Mouse (Mus musculus): ENCODE measurements around the gene Mink1.
"Not testable (repeated sequence)": the region's sequence is repeated elsewhere in the genome, so short reads cannot be mapped to it uniquely, and the experiment has no call there.

The Mink1 gene

DNA sequence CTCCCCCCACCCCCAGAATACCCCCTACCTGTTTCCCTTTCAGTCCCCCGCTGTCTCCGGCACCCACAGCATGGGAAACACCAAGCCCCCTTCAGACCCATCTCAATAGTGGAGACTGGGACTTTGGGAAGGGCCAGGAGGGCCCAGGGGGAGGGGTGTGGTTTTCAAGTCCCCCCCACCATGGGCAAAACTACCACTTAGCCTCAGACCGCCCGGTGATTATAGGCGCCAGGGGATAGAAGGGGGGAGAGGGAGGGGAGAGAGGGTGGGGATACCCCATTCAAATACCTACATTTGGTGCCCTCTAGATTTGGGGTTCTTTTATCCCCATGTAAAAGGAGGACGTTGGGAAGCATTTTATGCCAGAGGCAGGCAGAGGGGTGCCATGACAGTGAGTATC, 29.8 kb upstream of the Mink1 start, which contains the start of gene Gm40193:
Gm40193 (minus strand) TSS at position 101 of the 400 bp plus-strand sequence.
- DNase-seq (ENCODE audit: low read depth, low spot score) = no peak
- H3K27me3 ChIP-seq (ENCODE audit: control insufficient read depth, insufficient read depth, low read length, poor library complexity, severe bottlenecking) = no peaks in the 10 kb centered on the region
- no peaks in the 10 kb centered on the region for H3K36me3 ChIP-seq (ENCODE audit: control insufficient read depth, insufficient read depth, low read length, poor library complexity, severe bottlenecking)

DNA sequence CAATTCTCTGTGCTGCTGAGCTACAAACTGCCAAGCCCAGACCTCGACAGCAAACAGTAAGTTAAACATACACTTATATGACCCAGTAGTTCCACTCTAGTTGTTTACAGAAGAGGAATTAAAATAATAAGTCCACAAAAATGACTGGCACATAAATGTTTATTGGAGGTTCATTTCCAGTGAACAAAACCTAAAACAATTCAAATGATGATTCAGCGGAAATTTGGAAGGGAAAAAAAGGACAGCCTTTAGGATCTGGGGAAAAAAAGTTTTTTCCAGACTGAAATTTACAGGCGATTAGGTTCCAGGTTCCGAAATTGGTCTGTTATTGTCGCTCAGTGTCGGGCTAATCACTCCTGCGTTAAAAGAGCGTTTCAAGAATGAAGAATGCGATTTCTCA, 23.3 kb upstream of the Mink1 start:
- H3K27me3 ChIP-seq (ENCODE audit: control insufficient read depth, insufficient read depth, low read length, poor library complexity, severe bottlenecking) = no peaks in the 10 kb centered on the region
- no peak for DNase-seq (ENCODE audit: low read depth, low spot score)
- no peaks in the 10 kb centered on the region for H3K36me3 ChIP-seq (ENCODE audit: control insufficient read depth, insufficient read depth, low read length, poor library complexity, severe bottlenecking)

DNA sequence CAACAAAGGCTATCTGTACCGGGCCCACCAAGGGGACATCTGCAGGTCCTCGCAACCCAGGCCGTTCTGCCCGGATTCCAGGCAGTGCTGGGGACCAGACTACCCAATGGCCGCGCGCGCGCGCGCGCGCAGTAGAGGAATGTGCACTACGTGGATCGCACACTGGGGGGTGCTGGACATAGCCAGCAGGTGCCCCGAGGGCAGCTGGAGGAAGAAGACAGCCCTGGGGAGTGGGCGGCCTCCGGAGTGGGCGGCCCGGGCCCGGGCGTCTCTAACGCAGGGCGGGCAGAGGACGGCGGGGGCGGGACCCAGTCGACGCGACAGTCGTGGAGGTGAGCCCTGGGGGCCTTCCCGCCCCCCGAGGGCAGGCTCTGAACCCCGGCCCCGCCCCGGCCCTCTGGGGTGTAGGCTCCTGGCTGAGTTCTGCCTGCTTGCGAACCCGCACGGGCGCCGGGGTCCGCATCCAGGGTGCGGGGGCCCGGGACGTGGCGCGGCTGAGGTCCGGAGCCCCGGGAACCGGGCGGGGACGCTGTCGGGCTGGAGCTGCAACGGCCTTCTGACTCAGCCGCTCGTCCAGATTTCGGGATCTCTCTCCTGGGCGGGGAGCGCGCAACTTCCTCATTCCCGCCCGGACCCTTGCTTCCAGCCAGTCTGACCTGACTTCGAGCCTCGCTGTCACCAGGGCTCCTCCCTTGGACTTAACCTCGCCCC, 22.6 kb upstream of the Mink1 start, which contains the start of gene Pld2:
Pld2 (plus strand) TSS at position 188 of the 711 bp plus-strand sequence.
- peak; percentile 83 for DNase-seq (ENCODE audit: low read depth, low spot score)
- Histone ChIP-seq H3K27me3 (ENCODE audit: control insufficient read depth, insufficient read depth, low read length, poor library complexity, severe bottlenecking) (no peaks in the 10 kb centered on the region), H3K36me3 (ENCODE audit: control insufficient read depth, insufficient read depth, low read length, poor library complexity, severe bottlenecking) (no peaks in the 10 kb centered on the region)

DNA sequence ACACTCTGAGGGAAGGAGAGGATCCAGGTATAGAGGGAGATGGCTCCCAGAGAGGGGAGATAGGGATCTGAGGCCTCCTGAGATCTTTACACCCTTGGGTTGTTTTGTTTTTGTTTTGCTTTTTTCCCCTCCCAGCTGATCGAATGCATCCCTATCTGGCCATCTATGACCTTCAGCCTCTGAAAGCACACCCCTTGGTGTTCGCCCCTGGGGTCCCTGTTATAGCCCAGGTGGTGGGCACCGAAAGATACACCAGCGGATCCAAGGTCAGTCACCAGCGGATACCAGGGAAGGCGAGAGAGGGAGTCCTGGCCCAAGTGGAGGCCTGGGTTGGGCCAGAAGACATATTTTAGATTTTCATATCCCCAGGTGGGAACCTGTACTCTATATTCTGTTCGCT, 21.8 kb upstream of the Mink1 start:
- no peak for DNase-seq (ENCODE audit: low read depth, low spot score)
- Histone ChIP-seq H3K36me3 (ENCODE audit: control insufficient read depth, insufficient read depth, low read length, poor library complexity, severe bottlenecking) (no peaks in the 10 kb centered on the region), H3K27me3 (ENCODE audit: control insufficient read depth, insufficient read depth, low read length, poor library complexity, severe bottlenecking) (no peaks in the 10 kb centered on the region)

DNA sequence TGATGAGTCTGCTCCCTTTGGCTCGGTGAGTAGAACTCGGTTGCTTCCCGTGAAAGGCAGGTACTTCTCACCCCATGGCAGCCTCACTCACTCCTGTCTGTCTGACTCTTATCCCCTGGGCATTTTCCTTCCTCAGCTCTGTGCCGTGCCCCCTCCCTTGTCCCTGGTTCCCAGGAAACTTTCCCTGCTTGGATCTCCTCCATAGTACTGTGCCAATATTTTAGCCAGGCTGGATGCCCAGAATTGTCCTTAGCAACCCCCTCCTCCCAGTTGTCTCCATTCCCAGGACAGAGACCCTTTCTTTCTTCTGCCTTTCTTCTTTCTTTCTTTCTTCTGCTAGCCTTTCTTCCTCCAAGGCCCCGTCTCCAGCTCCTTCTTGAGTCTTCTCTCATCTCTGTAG, 21.3 kb upstream of the Mink1 start:
- no peaks in the 10 kb centered on the region for H3K36me3 ChIP-seq (ENCODE audit: control insufficient read depth, insufficient read depth, low read length, poor library complexity, severe bottlenecking)
- no peak for DNase-seq (ENCODE audit: low read depth, low spot score)
- H3K27me3 ChIP-seq (ENCODE audit: control insufficient read depth, insufficient read depth, low read length, poor library complexity, severe bottlenecking) = no peaks in the 10 kb centered on the region

DNA sequence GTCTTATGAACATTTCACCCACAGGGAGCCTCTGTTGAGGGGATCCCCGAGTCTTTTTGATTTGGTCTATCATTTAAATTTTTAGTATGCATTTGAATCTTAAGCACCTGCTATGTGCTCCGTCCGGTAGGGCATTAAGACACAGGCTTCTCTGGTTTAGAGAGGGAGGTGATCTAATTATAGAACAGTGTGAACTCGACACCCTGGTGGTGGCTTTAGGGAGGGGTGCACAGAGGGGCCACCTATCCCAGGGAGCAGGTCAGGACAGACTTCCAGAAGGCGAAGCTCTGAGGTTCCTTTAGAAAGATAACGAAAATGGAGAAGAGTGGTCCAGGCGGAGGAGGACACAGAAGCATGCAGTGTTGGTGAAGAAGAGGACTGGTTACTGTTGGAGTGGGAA, 18.2 kb upstream of the Mink1 start:
- Histone ChIP-seq H3K36me3 (ENCODE audit: control insufficient read depth, insufficient read depth, low read length, poor library complexity, severe bottlenecking) (no peaks in the 10 kb centered on the region), H3K27me3 (ENCODE audit: control insufficient read depth, insufficient read depth, low read length, poor library complexity, severe bottlenecking) (no peaks in the 10 kb centered on the region)
- no peak for DNase-seq (ENCODE audit: low read depth, low spot score)

DNA sequence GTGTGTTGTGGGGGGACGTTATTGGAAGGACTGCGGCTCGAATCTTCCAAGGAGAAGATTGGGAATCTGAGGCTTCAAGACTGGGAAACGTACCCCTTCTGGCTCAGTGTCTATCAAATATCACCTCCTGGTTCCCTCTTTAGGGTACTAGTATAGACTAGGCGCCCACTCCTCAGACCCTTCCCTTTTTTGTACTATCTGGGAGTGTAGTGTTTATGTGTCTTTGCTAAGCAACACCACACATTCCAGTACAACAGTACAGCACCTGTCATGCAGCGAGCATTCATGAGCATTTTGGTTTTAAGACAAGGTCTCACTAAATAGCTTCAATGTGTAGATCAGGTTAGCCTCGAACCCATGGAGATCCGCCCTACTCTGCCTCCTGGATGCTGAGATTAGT, 11.2 kb upstream of the Mink1 start:
- H3K36me3 ChIP-seq (ENCODE audit: control insufficient read depth, insufficient read depth, low read length, poor library complexity, severe bottlenecking) = no peaks in the 10 kb centered on the region
- no peak for DNase-seq (ENCODE audit: low read depth, low spot score)
- no peaks in the 10 kb centered on the region for H3K27me3 ChIP-seq (ENCODE audit: control insufficient read depth, insufficient read depth, low read length, poor library complexity, severe bottlenecking)

DNA sequence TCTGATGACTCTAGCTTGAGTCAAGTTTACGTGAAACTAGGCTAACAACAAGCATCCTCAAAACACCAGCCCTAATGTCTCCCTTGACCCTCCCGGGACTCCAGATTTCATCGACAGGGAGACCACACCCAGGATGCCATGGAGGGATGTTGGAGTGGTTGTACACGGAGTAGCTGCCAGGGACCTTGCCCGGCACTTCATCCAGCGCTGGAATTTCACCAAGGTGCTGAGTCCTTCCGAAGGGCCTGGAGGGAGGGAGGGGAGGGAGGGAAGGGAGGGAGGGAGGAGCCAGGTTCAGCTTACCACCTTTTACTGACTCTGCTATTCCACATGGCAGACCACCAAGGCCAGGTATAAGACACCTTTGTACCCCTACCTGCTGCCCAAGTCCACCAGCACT, 8.7 kb upstream of the Mink1 start:
- no peaks in the 10 kb centered on the region for H3K27me3 ChIP-seq (ENCODE audit: control insufficient read depth, insufficient read depth, low read length, poor library complexity, severe bottlenecking)
- H3K36me3 ChIP-seq (ENCODE audit: control insufficient read depth, insufficient read depth, low read length, poor library complexity, severe bottlenecking) = no peaks in the 10 kb centered on the region

DNA sequence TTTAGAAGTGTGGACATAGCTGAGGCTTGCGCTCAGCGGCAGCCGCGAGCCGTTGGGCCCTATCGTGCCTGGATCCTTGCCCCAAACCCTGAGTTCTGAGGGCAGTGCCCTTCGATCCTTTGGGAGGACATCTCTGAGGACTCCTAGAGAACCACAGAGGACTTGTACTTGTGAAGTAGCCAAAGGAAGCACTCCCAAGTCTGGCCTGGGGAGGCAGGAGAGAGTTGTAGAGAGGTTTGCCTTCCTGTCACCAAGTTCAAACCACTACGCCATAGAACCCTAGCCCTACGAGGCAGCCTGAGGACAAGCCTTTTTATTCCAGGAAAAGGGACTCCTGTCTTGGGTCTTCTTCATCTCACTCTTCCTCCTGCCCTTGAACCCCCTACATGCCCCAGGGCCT, 5.1 kb upstream of the Mink1 start:
- H3K36me3 ChIP-seq (ENCODE audit: control insufficient read depth, insufficient read depth, low read length, poor library complexity, severe bottlenecking) = no peaks in the 10 kb centered on the region
- no peaks in the 10 kb centered on the region for H3K27me3 ChIP-seq (ENCODE audit: control insufficient read depth, insufficient read depth, low read length, poor library complexity, severe bottlenecking)
- DNase-seq (ENCODE audit: low read depth, low spot score) = peak; percentile 18

More for the DNA sequence above, 8.7 kb upstream of the Mink1 start:
- DNase-seq (ENCODE audit: low read depth, low spot score) = no peak

DNA sequence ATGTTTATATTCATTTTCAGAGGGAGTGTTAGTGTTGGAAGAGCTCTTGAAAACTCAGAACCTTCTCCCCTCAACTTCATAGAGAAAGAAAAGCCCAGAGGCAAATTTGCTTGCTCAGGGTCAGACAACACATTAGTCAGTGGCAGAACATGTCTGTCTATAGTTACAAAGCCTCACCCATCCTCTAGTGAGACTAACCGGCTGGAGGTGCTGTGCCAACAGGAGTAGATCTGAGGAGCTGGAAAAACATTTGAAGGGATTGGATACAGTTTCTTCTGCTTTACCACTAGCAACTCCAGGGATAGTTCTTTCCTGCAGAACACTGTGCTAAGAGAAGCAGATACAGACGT, 769 bp upstream of the Mink1 start:
- no peaks in the 10 kb centered on the region for H3K36me3 ChIP-seq (ENCODE audit: control insufficient read depth, insufficient read depth, low read length, poor library complexity, severe bottlenecking)
- no peaks in the 10 kb centered on the region for H3K27me3 ChIP-seq (ENCODE audit: control insufficient read depth, insufficient read depth, low read length, poor library complexity, severe bottlenecking)
- DNase-seq (ENCODE audit: low read depth, low spot score) = no peak

DNA sequence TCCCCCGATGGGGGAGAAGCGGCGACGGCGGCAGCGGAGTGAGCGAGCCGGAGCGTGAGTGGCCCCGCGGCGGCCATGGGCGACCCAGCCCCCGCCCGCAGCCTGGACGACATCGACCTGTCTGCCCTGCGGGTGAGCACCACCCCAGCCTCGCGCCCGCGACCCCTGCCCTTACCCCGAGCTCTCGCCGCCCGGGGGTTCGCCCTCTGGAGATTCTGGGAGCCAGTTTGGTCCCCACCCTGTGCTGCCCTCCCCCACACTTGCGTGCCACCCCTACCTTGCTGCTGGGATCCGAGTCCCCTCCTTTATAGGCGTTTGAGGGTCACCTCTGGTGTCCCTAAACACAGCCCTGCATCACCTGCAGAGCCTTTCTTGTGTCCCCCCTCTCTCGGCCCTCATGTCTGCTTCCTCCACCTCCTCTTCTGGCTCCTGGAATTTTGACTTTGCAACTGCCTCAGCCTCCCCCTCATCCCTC, 351 bp downstream of the Mink1 start:
- Histone ChIP-seq H3K27me3 (ENCODE audit: control insufficient read depth, insufficient read depth, low read length, poor library complexity, severe bottlenecking) (no peaks in the 10 kb centered on the region), H3K36me3 (ENCODE audit: control insufficient read depth, insufficient read depth, low read length, poor library complexity, severe bottlenecking) (no peaks in the 10 kb centered on the region)
- no peak for DNase-seq (ENCODE audit: low read depth, low spot score)

DNA sequence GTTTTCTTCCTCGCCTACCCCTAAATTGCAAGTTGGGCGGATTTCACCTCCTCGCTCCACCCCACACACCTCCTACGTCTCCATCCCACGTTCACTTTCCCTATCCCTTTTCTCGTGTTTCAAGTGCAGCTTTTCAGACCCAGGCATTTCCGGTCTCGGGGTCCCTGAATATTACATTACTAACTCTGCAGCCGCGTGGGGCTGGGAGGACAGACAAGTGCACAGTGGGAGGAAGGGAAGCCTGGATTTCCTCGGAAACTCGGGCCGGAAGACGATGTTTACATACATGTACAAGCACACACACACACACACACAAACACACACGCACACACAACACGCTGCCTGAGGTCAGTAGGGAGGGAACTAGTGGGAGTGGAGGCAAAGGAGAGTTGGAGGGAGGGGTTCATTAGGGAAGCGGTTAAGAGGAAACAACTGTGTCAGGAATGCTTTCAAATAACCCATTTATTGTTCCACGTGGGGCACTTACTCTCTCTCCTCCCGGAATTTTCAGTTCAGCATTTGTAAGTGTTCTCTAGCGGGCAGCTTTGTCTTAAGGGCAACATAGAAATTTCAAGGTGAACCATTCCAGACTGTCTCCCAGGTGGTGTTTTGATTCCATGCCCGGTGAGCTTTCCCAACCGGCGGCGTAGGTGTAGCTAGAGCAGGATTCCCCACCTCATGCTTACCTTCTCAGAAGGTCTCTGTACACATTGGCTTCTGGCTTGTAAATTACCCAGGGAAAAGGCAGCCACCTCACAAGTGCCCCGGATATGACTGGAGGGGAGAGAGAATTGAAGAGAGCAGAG, 992 bp downstream of the Mink1 start:
- no peaks in the 10 kb centered on the region for H3K27me3 ChIP-seq (ENCODE audit: control insufficient read depth, insufficient read depth, low read length, poor library complexity, severe bottlenecking)
- H3K36me3 ChIP-seq (ENCODE audit: control insufficient read depth, insufficient read depth, low read length, poor library complexity, severe bottlenecking) = no peaks in the 10 kb centered on the region
- DNase-seq (ENCODE audit: low read depth, low spot score) = peak; percentile 38

DNA sequence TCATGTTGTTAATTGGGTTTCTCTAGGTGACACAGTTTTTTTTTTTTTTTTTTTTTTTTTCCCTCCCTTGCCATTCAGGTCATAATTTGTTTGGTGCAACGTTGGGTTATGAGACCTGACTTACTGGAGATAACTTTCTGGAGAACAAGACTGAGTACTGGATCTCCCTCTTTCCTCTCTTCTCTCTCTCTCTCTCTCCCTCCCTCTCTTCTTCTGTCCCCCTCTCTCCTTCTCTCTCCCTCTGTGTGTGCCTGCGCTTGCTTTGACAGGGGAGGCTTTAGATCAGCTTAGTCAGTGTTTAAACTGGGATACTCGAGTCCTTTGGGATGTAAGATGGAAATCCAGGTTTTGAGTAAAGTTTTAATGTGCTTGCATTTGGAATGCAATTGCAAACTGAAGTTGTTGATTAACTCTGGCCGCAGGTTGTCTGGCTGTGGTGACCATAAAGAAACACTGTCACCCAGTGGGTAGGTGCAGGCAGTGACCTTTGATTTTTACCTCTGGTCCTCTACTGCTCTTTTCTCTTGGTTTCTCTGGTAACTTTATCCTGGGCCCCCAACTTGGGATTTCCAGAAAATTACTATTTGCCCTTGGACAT, 1.7 kb downstream of the Mink1 start:
- DNase-seq (ENCODE audit: low read depth, low spot score) = no peak
- no peaks in the 10 kb centered on the region for H3K36me3 ChIP-seq (ENCODE audit: control insufficient read depth, insufficient read depth, low read length, poor library complexity, severe bottlenecking)
- H3K27me3 ChIP-seq (ENCODE audit: control insufficient read depth, insufficient read depth, low read length, poor library complexity, severe bottlenecking) = no peaks in the 10 kb centered on the region

DNA sequence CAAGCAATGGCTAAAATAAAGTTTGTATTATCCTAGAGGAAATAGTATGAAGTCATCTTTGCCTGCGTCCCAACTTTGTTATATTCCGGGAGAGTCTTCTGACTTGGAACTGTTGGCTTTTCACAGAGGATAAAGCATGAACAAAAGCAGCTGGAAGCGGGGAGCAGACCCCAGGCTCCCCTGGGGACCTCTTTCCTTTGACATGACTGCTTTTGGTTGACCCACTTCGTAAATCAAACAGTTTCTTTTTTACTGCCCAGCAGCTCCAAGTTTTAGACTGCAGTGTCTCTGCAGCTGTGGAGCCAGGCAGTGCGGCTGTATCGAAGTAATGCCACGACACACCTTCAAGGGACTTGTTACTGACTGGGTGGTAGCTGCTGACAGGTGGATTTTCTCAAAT, 3.9 kb downstream of the Mink1 start:
- DNase-seq (ENCODE audit: low read depth, low spot score) = no peak
- Histone ChIP-seq H3K27me3 (ENCODE audit: control insufficient read depth, insufficient read depth, low read length, poor library complexity, severe bottlenecking) (no peaks in the 10 kb centered on the region), H3K36me3 (ENCODE audit: control insufficient read depth, insufficient read depth, low read length, poor library complexity, severe bottlenecking) (no peaks in the 10 kb centered on the region)

DNA sequence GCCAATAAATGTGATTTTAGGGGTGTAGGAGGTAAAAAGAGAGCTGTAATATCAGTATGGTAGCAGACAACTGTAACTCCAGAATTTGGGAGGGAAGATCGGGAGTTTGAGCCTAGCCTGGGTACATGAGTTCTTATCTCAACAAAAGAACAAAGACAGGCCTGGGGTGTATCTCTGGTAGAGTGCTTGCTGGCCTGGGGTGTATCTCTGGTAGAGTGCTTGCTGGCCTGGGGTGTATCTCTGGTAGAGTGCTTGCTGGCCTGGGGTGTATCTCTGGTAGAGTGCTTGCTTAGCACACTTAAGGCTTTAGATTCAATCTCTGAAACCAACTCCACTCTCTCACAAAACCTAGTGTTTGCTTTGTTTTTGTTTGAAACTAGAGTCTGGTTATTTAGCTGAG, 7.9 kb downstream of the Mink1 start:
- not testable (repeated sequence) for DNase-seq (ENCODE audit: low read depth, low spot score); H3K27me3 ChIP-seq (ENCODE audit: control insufficient read depth, insufficient read depth, low read length, poor library complexity, severe bottlenecking); H3K36me3 ChIP-seq (ENCODE audit: control insufficient read depth, insufficient read depth, low read length, poor library complexity, severe bottlenecking)
